Mouse (Mus musculus) limb, embryonic 10.5 days (tissue): ENCODE data around the gene Cryge. TPM values are rescaled to one million over a fixed set of nuclear protein-coding genes. Genes with fewer than 3 reads are reported as not detected.

Experiments used
- polyA plus RNA-seq: library from polyadenylated mRNA; unstranded; fragments of >200 nt; fragmentation: Nextera tagmentation; extraction: Ambion mirVana; gene quantifications from 2 replicates; pipeline ENCODE4 v1.2.1, GENCODE M21; 2016

The Cryge gene
- polyA plus RNA-seq, 1 experiment from 2014 or later: not detected

Other genes starting within 250 kb of the Cryge start
- gene Plekhm3, start 94.3 kb downstream of the Cryge start, polyA plus RNA-seq: 8.0 and 10.4 TPM in 2 replicates
- gene Akr1cl, start 18.4 kb downstream of the Cryge start, polyA plus RNA-seq: 0.11 and 0.16 TPM in 2 replicates
- gene Crygd, start 12.3 kb upstream of the Cryge start, polyA plus RNA-seq: not detected in 2 replicates
- not detected in 2 replicates for gene Crygc, start 22.5 kb upstream of the Cryge start, polyA plus RNA-seq
- not detected in 2 replicates for gene Crygb, start 31.1 kb upstream of the Cryge start, polyA plus RNA-seq
- gene Cryga, start 52.2 kb upstream of the Cryge start, polyA plus RNA-seq: not detected in 2 replicates
- not detected in 2 replicates for gene Gm28845, start 68.4 kb upstream of the Cryge start, polyA plus RNA-seq
- gene D630023F18Rik, start 72.1 kb upstream of the Cryge start, polyA plus RNA-seq: 0.35 and 0.50 TPM in 2 replicates
- 147 and 173 TPM in 2 replicates for gene Idh1, start 135.4 kb upstream of the Cryge start, polyA plus RNA-seq
- gene Pikfyve, start 135.5 kb upstream of the Cryge start, polyA plus RNA-seq: 13.1 and 13.2 TPM in 2 replicates
- gene Pth2r, start 230.9 kb upstream of the Cryge start, polyA plus RNA-seq: not detected in 2 replicates